ENCODE assay signal across 12 mouse cellular contexts in the genomic region with DNA sequence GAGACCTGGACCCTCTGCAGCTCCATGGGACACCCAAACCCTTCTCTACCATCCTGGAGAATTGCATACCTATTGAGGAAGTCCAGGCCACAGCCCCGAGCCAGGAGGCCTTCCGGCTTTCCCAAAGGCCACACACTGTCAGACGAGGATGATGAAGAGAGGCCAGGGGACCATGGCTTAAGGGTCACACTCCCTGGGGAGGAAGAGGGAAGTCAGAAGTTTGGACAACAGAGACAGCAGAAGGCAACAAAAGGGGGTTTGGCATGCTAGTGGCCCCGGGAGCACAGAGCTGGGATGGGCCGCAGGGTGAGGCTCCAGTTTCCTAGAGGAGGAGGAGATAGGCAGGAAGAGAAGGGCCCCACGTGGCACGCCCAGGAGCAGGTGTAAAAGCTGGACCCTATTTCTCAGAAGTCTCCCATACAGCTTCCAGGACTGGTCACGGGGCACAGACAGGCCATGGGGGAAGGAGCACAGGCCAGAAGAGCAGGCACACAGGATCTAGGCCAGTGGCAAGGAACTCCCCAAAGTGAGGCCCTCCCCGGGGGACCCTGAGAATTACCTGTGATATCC. TPM values are rescaled to one million over a fixed set of nuclear protein-coding genes. Genes with fewer than 3 reads are reported as not detected.
DNase-seq lines count a peak whose midpoint lies in the region; ATAC-seq and TF ChIP-seq lines count a peak whose summit lies in the region.
"Had no signal": no experiment of that assay in that cellular context is flagged by ENCODE, and none has a peak within 500 bp of the region (broad histone marks: within the 10 kb centered on the region; RNA-seq: fewer than 3 reads in every experiment).

No protein-coding gene starts in this region.

- no peaks in the 10 kb centered on the region for H3K9me3 ChIP-seq in ES-Bruce4 (replicated peaks; ENCODE audit: control insufficient read depth, insufficient read depth, low read length, poor library complexity, severe bottlenecking)
- H3K9me3 ChIP-seq in heart, embryonic 13.5 days = no peaks in the 10 kb centered on the region
- H3K9me3 ChIP-seq in kidney, embryonic 16.5 days (ENCODE audit: low read length) = no peaks in the 10 kb centered on the region
- H3K9me3 ChIP-seq: limb, embryonic 12.5 days had no signal

- H3K9ac ChIP-seq in ES-Bruce4 (ENCODE audit: low read depth, poor library complexity, severe bottlenecking) = no peak overlapping the region
- H3K9ac ChIP-seq in heart, embryonic 13.5 days = 0 out of 2 replicates have a peak overlapping the region, but pooled peaks have one; percentile 24
- no peak overlapping the region for H3K9ac ChIP-seq in kidney, embryonic 16.5 days (replicated peaks; ENCODE audit: low read length)
- H3K9ac ChIP-seq: limb, embryonic 12.5 days had no signal

- ATAC-seq in heart, embryonic 13.5 days (ENCODE audit: extremely low read depth, insufficient number of reproducible peaks, low FRiP score, low TSS enrichment) = no peak
- no peak for ATAC-seq in kidney, embryonic 16.5 days (ENCODE audit: low FRiP score, low TSS enrichment)
- ATAC-seq: CD4-positive, CD25-positive, alpha-beta regulatory T cell, adult 4 months had no signal

- H3K27ac ChIP-seq in ES-Bruce4 (ENCODE audit: insufficient read depth, low read length) = peak overlapping the region; percentile 45; the same call in 1 of the 2 replicates
- peak overlapping the region; percentile 83 for H3K27ac ChIP-seq in heart, embryonic 13.5 days (replicated peaks)
- H3K27ac ChIP-seq in kidney, embryonic 16.5 days (ENCODE audit: low read length) = peak overlapping the region; percentile 80
- H3K27ac ChIP-seq: limb, embryonic 12.5 days had no signal

- H3K4me1 ChIP-seq in ES-Bruce4 (ENCODE audit: control insufficient read depth, insufficient read depth, low read length) = peaks cover 8% of the 10 kb centered on the region
- peaks cover 38% of the 10 kb centered on the region for H3K4me1 ChIP-seq in heart, embryonic 13.5 days
- peaks cover 17% of the 10 kb centered on the region; the same call in 1 of the 2 replicates for H3K4me1 ChIP-seq in kidney, embryonic 16.5 days (ENCODE audit: insufficient read depth, low read length)

- peak; percentile 98 for DNase-seq in heart, adult 11 months
- DNase-seq in heart, postnatal 25 days (ENCODE audit: low spot score) = no peak
- DNase-seq in testis, postnatal 10 days (ENCODE audit: low spot score) = no peak
- DNase-seq in urinary bladder, postnatal 36 days (ENCODE audit: low spot score in 2 of 2) = no peak
- no peak for DNase-seq in embryo, embryonic 10 days (ENCODE audit: low spot score)
- DNase-seq: cerebellum, postnatal 25 days had no signal

- no peaks in the 10 kb centered on the region for H3K36me3 ChIP-seq in ES-Bruce4 (ENCODE audit: control insufficient read depth, insufficient read depth, low read length, poor library complexity, severe bottlenecking)
- H3K36me3 ChIP-seq in heart, embryonic 13.5 days = peaks cover 5% of the 10 kb centered on the region
- H3K36me3 ChIP-seq in kidney, embryonic 16.5 days (ENCODE audit: insufficient read depth, low read length) = 0 out of 2 replicates have a peak, but pooled peaks cover 3% of the 10 kb centered on the region
- H3K36me3 ChIP-seq: limb, embryonic 12.5 days had no signal

- TF ChIP-seq EP300 in ES-Bruce4 (IDR thresholded peaks at IDR 0.05; ENCODE audit: insufficient read depth, low read depth, low read length) = no peak

- H3K27me3 ChIP-seq in ES-Bruce4 (ENCODE audit: control insufficient read depth, insufficient read depth, low read length, poor library complexity, severe bottlenecking) = no peaks in the 10 kb centered on the region
- 0 out of 2 replicates have a peak, but pooled peaks cover 4% of the 10 kb centered on the region for H3K27me3 ChIP-seq in heart, embryonic 13.5 days (replicated peaks)
- 0 out of 2 replicates have a peak, but pooled peaks cover 5% of the 10 kb centered on the region for H3K27me3 ChIP-seq in kidney, embryonic 16.5 days (ENCODE audit: insufficient read depth, low read length)

- no peak overlapping the region for H3K4me3 ChIP-seq in ES-Bruce4 (ENCODE audit: low read depth, low read length)
- H3K4me3 ChIP-seq in heart, embryonic 13.5 days = no peak overlapping the region
- no peak overlapping the region for H3K4me3 ChIP-seq in kidney, embryonic 16.5 days (ENCODE audit: low read length)
- H3K4me3 ChIP-seq: limb, embryonic 12.5 days; myocyte had no signal

- intact Hi-C loops in heart, postnatal 25 days (cut with DNase I) = loop anchor here (2.0 kb wide), 1 partner anchor 49 kb away; no protein-coding TSS in a partner anchor

- no peak for TF ChIP-seq POLR2A in ES-Bruce4 (IDR thresholded peaks at IDR 0.05; ENCODE audit: insufficient read depth, low read length)

- no peak overlapping the region for H3K4me2 ChIP-seq in heart, embryonic 13.5 days
- no peak overlapping the region for H3K4me2 ChIP-seq in kidney, embryonic 16.5 days (replicated peaks; ENCODE audit: low read depth, low read length)
- H3K4me2 ChIP-seq: limb, embryonic 12.5 days had no signal

- WGBS in heart, embryonic 13.5 days = 70% methylated on average over 9 of the region's 9 CpGs
- 49% methylated on average over 9 of the region's 9 CpGs for WGBS in kidney, embryonic 16.5 days

- TF ChIP-seq CTCF in ES-Bruce4 (IDR thresholded peaks at IDR 0.05; ENCODE audit: low read depth, low read length) = no peak

RNA-seq across cellular contexts. Expression of a gene that starts 14.1 kb away (rescaled TPM):
- total RNA-seq in heart, postnatal 25 days (2021) = 10 to 100 TPM; 11.6 to 13.2 TPM
- polyA plus RNA-seq in ES-Bruce4 (2011; ENCODE audit: insufficient read depth, insufficient read length, low read depth, missing spikeins) = 4.4 and 5.2 TPM in 2 replicates
- 13.7 and 15.8 TPM in 2 replicates for polyA plus RNA-seq in heart, embryonic 13.5 days (2015; fragmentation: Nextera tagmentation; extraction: Ambion mirVana)
- polyA plus RNA-seq in kidney, embryonic 16.5 days (2015; fragmentation: Nextera tagmentation; extraction: Ambion mirVana) = 28.7 and 31.7 TPM in 2 replicates

RNA-seq across cellular contexts. Expression of a gene that starts 15.5 kb away (rescaled TPM):
- total RNA-seq in heart, postnatal 25 days (2021) = 10 to 100 TPM; 14.8 to 18.3 TPM
- 19.6 and 21.5 TPM in 2 replicates for polyA plus RNA-seq in ES-Bruce4 (2011; ENCODE audit: insufficient read depth, insufficient read length, low read depth, missing spikeins)
- polyA plus RNA-seq in heart, embryonic 13.5 days (2015; fragmentation: Nextera tagmentation; extraction: Ambion mirVana) = 5.1 and 5.3 TPM in 2 replicates
- polyA plus RNA-seq in kidney, embryonic 16.5 days (2015; fragmentation: Nextera tagmentation; extraction: Ambion mirVana) = 9.9 and 10.6 TPM in 2 replicates
- polyA plus RNA-seq: CD4-positive, CD25-positive, alpha-beta regulatory T cell, adult 4 months had no signal

RNA-seq across cellular contexts. Expression of a gene that starts 55.1 kb away (rescaled TPM):
- total RNA-seq in heart, postnatal 25 days (2021) = 10 to 100 TPM; 34.1 to 41.0 TPM
- polyA plus RNA-seq in ES-Bruce4 (2011; ENCODE audit: insufficient read depth, insufficient read length, low read depth, missing spikeins) = 9.2 and 10.5 TPM in 2 replicates
- polyA plus RNA-seq in heart, embryonic 13.5 days (2015; fragmentation: Nextera tagmentation; extraction: Ambion mirVana) = 34.2 and 36.1 TPM in 2 replicates
- polyA plus RNA-seq in kidney, embryonic 16.5 days (2015; fragmentation: Nextera tagmentation; extraction: Ambion mirVana) = 58.5 and 59.7 TPM in 2 replicates
- polyA plus RNA-seq: CD4-positive, CD25-positive, alpha-beta regulatory T cell, adult 4 months had no signal
